Mouse (Mus musculus): Measurements from ENCODE around the gene Zfp787. TPM values are rescaled to one million over a fixed set of nuclear protein-coding genes. Genes with fewer than 3 reads are reported as not detected.
"Not testable (repeated sequence)": the region's sequence is repeated elsewhere in the genome, so short reads cannot be mapped to it uniquely, and the experiment has no call there.

Gene Zfp787
- total RNA-seq, 4 experiments from 2014 or later: 27.1 to 32.2 (median 29.7) TPM

DNA sequence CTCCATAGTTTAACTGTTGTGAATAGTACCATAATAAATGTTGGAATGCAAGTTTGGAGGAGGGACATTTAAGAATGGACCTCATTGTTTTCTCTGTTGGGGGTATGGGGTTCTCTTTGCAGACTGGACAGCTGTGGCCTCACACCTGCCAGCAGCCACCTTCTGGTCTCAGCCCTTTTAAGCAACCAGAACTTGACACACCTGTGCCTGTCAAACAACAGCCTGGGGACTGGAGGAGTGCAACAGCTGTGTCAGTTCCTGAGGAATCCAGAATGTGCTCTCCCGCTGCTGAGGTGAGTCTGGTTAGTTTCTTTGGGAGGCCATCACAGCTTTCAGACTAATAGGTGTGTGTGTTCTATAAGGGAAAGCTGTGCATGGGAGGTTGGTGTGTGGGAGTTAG lies 34.7 kb downstream of the Zfp787 start:
- DNase-seq (ENCODE audit: low spot score in 2 of 2): not testable (repeated sequence)

- not testable (repeated sequence) for DNase-seq (ENCODE audit: low spot score in 2 of 2)
Observed at GRCm38 (mm10) chr7:6120104-6120503, 35.7 kb downstream of the Zfp787 start.

DNA sequence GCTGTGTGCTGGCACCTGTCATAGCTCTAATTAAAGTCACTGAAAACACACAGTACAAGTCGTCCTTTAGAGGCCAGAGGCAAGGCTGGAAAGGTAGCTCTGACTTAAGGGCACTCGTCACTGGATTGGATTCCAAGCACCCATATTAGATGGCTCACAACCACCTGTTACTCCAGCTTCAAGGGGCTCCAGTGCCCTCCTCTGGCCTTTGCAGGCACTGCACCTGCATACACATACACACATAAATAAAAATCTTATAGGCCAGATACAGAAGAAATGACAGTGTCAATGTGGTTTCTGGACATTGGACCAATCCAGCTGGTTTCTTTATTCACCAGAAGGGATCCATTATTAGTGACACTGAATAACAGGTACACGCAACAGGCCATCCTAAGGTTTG lies 36.3 kb downstream of the Zfp787 start:
- no peak for DNase-seq (ENCODE audit: low spot score in 2 of 2)

Other genes with a start within 250 kb of the Zfp787 start
- gene Vmn1r65, start 145.0 kb downstream of the Zfp787 start, total RNA-seq (2022): not detected
- gene Nlrp4c, start 110.8 kb downstream of the Zfp787 start, total RNA-seq (2022): not detected
- gene Zfp444, start 16.2 kb upstream of the Zfp787 start, total RNA-seq (2022): 1 to 10 TPM; 5.5 to 8.7 (median 7.4) TPM
- not detected for gene Galp, start 41.1 kb upstream of the Zfp787 start, total RNA-seq (2022)
- gene Zscan5b, start 66.3 kb upstream of the Zfp787 start, total RNA-seq (2022): not detected
- not detected for gene Epp13, start 96.7 kb upstream of the Zfp787 start, total RNA-seq (2022)
- 1 to 10 TPM; 4.2 to 5.8 (median 4.8) TPM for gene Zfp667, start 130.6 kb upstream of the Zfp787 start, total RNA-seq (2022)
- 1 to 10 TPM in 2 of 4 experiments, under 1 TPM in 2; 0.81 to 1.6 (median 1.1) TPM for gene Zfp583, start 175.3 kb upstream of the Zfp787 start, total RNA-seq (2022)
- under 1 TPM; 0.24 to 0.54 (median 0.48) TPM for gene Gm3854, start 187.8 kb upstream of the Zfp787 start, total RNA-seq (2022)
- 1 to 10 TPM; 2.7 to 4.7 (median 3.5) TPM for gene Zfp78, start 207.3 kb upstream of the Zfp787 start, total RNA-seq (2022)
- gene Zfp28, start 227.3 kb upstream of the Zfp787 start, total RNA-seq (2022): 1 to 10 TPM in 3 of 4 experiments, under 1 TPM in 1; 0.70 to 2.7 (median 1.1) TPM
- under 1 TPM in 3 of 4 experiments, not detected in 1; 0.11 to 0.85 (median 0.36) TPM for gene Smim17, start 242.7 kb upstream of the Zfp787 start, total RNA-seq (2022)

Data from gastrocnemius, adult 8-10 months (tissue).